In genomic region chr5:116490826-116491225, GRCm38 (mm10) we compare ENCODE assay signal across 15 mouse cellular contexts.
A peak's percentile ranks its signal among the peaks of the same experiment; 100 is the strongest.
DNase-seq lines count a peak whose midpoint lies in the region; ATAC-seq and TF ChIP-seq lines count a peak whose summit lies in the region.
"Had no signal": no experiment of that assay in that cellular context is flagged by ENCODE, and none has a peak within 500 bp of the region (broad histone marks: within the 10 kb centered on the region; RNA-seq: fewer than 3 reads in every experiment).

No protein-coding gene starts in this region.

- no peaks in the 10 kb centered on the region for H3K9me3 ChIP-seq in heart, embryonic 10.5 days
- H3K9me3 ChIP-seq: embryonic facial prominence, embryonic 12.5 days; limb, embryonic 15.5 days; midbrain, embryonic 12.5 days had no signal

- H3K4me1 ChIP-seq in heart, embryonic 10.5 days = peaks cover 44% of the 10 kb centered on the region
- peaks cover 60% of the 10 kb centered on the region for H3K4me1 ChIP-seq in olfactory bulb, adult 2 months (ENCODE audit: control insufficient read depth, insufficient read depth, low read length)
- H3K4me1 ChIP-seq: embryonic facial prominence, embryonic 12.5 days; limb, embryonic 15.5 days had no signal

- peaks cover 6% of the 10 kb centered on the region; the same call in 1 of the 2 replicates for H3K27me3 ChIP-seq in heart, embryonic 10.5 days (ENCODE audit: insufficient read depth, poor library complexity, severe bottlenecking)
- H3K27me3 ChIP-seq: embryonic facial prominence, embryonic 12.5 days had no signal

- 75% methylated on average over 5 of the region's 5 CpGs for WGBS in heart, embryonic 10.5 days
- 46% methylated on average over 5 of the region's 5 CpGs for WGBS in olfactory bulb, adult 2 months

- H3K36me3 ChIP-seq in heart, embryonic 10.5 days = no peaks in the 10 kb centered on the region
- H3K36me3 ChIP-seq: embryonic facial prominence, embryonic 12.5 days; limb, embryonic 15.5 days; midbrain, embryonic 12.5 days had no signal

- no peak for TF ChIP-seq CTCF in olfactory bulb, adult 2 months (IDR thresholded peaks at IDR 0.05; ENCODE audit: insufficient read depth, low read depth, low read length)

- no peak for ATAC-seq in granulocyte monocyte progenitor cell, adult 5-6 weeks (replicated peaks; ENCODE audit: poor library complexity, severe bottlenecking)
- ATAC-seq: lung, postnatal 0 days had no signal

- H3K4me3 ChIP-seq in heart, embryonic 10.5 days = no peak overlapping the region
- H3K4me3 ChIP-seq in olfactory bulb, adult 2 months (ENCODE audit: insufficient read depth, low read depth, low read length) = no peak overlapping the region
- H3K4me3 ChIP-seq: embryonic facial prominence, embryonic 12.5 days; erythroblast, embryonic 14.5 days; limb, embryonic 15.5 days; midbrain, embryonic 12.5 days had no signal

- no peak overlapping the region for H3K27ac ChIP-seq in heart, embryonic 10.5 days
- peak overlapping the region; percentile 82; the same call in 1 of the 2 replicates for H3K27ac ChIP-seq in olfactory bulb, adult 2 months (ENCODE audit: insufficient read depth, low read depth, low read length)
- H3K27ac ChIP-seq: embryonic facial prominence, embryonic 12.5 days; limb, embryonic 15.5 days; midbrain, embryonic 12.5 days; stomach, postnatal 0 days had no signal

- peak; percentile 79 for DNase-seq in heart, adult 11 months
- DNase-seq in heart, embryonic 10.5 days (ENCODE audit: low spot score) = no peak
- peak; percentile 37 for DNase-seq in left cerebral cortex, postnatal 4 days
- no peak for DNase-seq in left cerebral cortex, adult 18-20 months (ENCODE audit: low spot score in 2 of 2)
- DNase-seq in kidney, postnatal 10 days = peak; percentile 33
- DNase-seq: cerebellum, adult 8-10 months; gastrocnemius, postnatal 14 days had no signal

- intact Hi-C loops in left cerebral cortex, postnatal 4 days (cut with DNase I) = no loop called here

- TF ChIP-seq POLR2A in olfactory bulb, adult 2 months (IDR thresholded peaks at IDR 0.05; ENCODE audit: insufficient read depth, low read depth, low read length) = no peak

Comparison
In these comparisons a context has a peak if more than half of its experiments do, and no peak if none do; other contexts are left out.
1. DNase-seq: peak in heart, adult 11 months (single experiment), left cerebral cortex, postnatal 4 days (single experiment) and kidney, postnatal 10 days (single experiment); none in heart, embryonic 10.5 days (single experiment) and left cerebral cortex, adult 18-20 months (0 of 2).